Mouse (Mus musculus): Measurements from ENCODE around the gene Myo3b. TPM values are rescaled to one million over a fixed set of nuclear protein-coding genes. Genes with fewer than 3 reads are reported as not detected.

The Myo3b gene
- polyA plus RNA-seq, 1 experiment from 2014 or later = not detected

DNA sequence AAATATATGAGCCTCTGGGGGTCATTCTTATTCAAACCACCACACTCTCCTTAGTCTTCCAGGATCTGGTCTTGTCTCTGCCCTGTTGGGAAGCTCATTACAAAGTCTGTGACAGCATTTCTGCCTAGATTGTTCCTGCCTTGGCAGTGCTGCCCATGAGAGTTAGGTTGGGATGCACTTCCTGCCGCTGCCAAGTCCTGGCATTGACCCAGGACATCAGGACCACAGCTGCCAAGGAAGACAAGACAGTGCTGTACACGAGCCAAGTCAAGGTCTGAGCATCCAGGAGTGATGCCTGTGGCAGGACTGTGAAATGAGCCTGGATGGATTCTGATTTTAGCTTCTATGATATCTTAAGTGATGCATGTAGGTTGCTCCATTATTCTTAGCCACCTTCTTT, 316.1 kb downstream of the Myo3b start:
- TF ChIP-seq CTCF (IDR thresholded peaks at IDR 0.05; ENCODE audit: low read depth) = no peak
- H3K4me1 ChIP-seq (replicated peaks; ENCODE audit: control insufficient read depth, insufficient read depth, low read length) = no peaks in the 10 kb centered on the region
- 84% methylated on average over 2 of the region's 2 CpGs for WGBS

GRCm38 (mm10) chr2:70369421-70369820, 330.5 kb downstream of the Myo3b start:
- Histone ChIP-seq H3K27ac (ENCODE audit: low read depth, low read length) (no peak overlapping the region), H3K4me1 (replicated peaks; ENCODE audit: control insufficient read depth, insufficient read depth, low read length) (no peaks in the 10 kb centered on the region), H3K4me2 (replicated peaks; ENCODE audit: low read depth) (no peak overlapping the region), H3K9ac (ENCODE audit: low read depth, low read length) (no peak overlapping the region), H3K27me3 (replicated peaks; ENCODE audit: control insufficient read depth, insufficient read depth, low read length) (no peaks in the 10 kb centered on the region), H3K4me3 (ENCODE audit: low read depth, low read length) (no peak overlapping the region), H3K9me3 (ENCODE audit: control insufficient read depth) (no peaks in the 10 kb centered on the region), H3K36me3 (ENCODE audit: control insufficient read depth, insufficient read depth) (no peaks in the 10 kb centered on the region)
- ATAC-seq = no peak
- 89% methylated on average over 6 of the region's 6 CpGs for WGBS
- TF ChIP-seq CTCF (IDR thresholded peaks at IDR 0.05; ENCODE audit: low read depth) = no peak

More for the DNA sequence above, 316.1 kb downstream of the Myo3b start:
- Histone ChIP-seq H3K36me3 (ENCODE audit: control insufficient read depth, insufficient read depth) (no peaks in the 10 kb centered on the region), H3K9me3 (ENCODE audit: control insufficient read depth) (no peaks in the 10 kb centered on the region), H3K4me3 (ENCODE audit: low read depth, low read length) (no peak overlapping the region), H3K9ac (ENCODE audit: low read depth, low read length) (no peak overlapping the region), H3K4me2 (replicated peaks; ENCODE audit: low read depth) (no peak overlapping the region), H3K27ac (ENCODE audit: low read depth, low read length) (no peak overlapping the region), H3K27me3 (replicated peaks; ENCODE audit: control insufficient read depth, insufficient read depth, low read length) (no peaks in the 10 kb centered on the region)
- ATAC-seq = no peak

- 41% methylated on average over 6 of the region's 6 CpGs for WGBS
- ATAC-seq = no peak
- H3K4me2 ChIP-seq (replicated peaks; ENCODE audit: low read depth) = no peak overlapping the region
- H3K36me3 ChIP-seq (ENCODE audit: control insufficient read depth, insufficient read depth) = no peaks in the 10 kb centered on the region
- no peaks in the 10 kb centered on the region for H3K27me3 ChIP-seq (replicated peaks; ENCODE audit: control insufficient read depth, insufficient read depth, low read length)
- no peak for TF ChIP-seq CTCF (IDR thresholded peaks at IDR 0.05; ENCODE audit: low read depth)
- H3K9me3 ChIP-seq (ENCODE audit: control insufficient read depth) = no peaks in the 10 kb centered on the region
- H3K9ac ChIP-seq (ENCODE audit: low read depth, low read length) = no peak overlapping the region
- H3K4me3 ChIP-seq (ENCODE audit: low read depth, low read length) = no peak overlapping the region
- no peak overlapping the region for H3K27ac ChIP-seq (ENCODE audit: low read depth, low read length)
- no peaks in the 10 kb centered on the region for H3K4me1 ChIP-seq (replicated peaks; ENCODE audit: control insufficient read depth, insufficient read depth, low read length)
Measured at GRCm38 (mm10) chr2:70379341-70379740, 340.4 kb downstream of the Myo3b start.

- ATAC-seq = no peak
- no peaks in the 10 kb centered on the region for H3K36me3 ChIP-seq (ENCODE audit: control insufficient read depth, insufficient read depth)
- H3K27me3 ChIP-seq (replicated peaks; ENCODE audit: control insufficient read depth, insufficient read depth, low read length) = no peaks in the 10 kb centered on the region
- TF ChIP-seq CTCF (IDR thresholded peaks at IDR 0.05; ENCODE audit: low read depth) = no peak
- no peaks in the 10 kb centered on the region for H3K9me3 ChIP-seq (ENCODE audit: control insufficient read depth)
- WGBS = 14% methylated on average over 6 of the region's 6 CpGs
- no peak overlapping the region for H3K4me3 ChIP-seq (ENCODE audit: low read depth, low read length)
- no peak overlapping the region for H3K9ac ChIP-seq (ENCODE audit: low read depth, low read length)
- H3K4me1 ChIP-seq (replicated peaks; ENCODE audit: control insufficient read depth, insufficient read depth, low read length) = no peaks in the 10 kb centered on the region
- no peak overlapping the region for H3K4me2 ChIP-seq (replicated peaks; ENCODE audit: low read depth)
- H3K27ac ChIP-seq (ENCODE audit: low read depth, low read length) = no peak overlapping the region
Measured at GRCm38 (mm10) chr2:70379939-70380338, 341.0 kb downstream of the Myo3b start.

DNA sequence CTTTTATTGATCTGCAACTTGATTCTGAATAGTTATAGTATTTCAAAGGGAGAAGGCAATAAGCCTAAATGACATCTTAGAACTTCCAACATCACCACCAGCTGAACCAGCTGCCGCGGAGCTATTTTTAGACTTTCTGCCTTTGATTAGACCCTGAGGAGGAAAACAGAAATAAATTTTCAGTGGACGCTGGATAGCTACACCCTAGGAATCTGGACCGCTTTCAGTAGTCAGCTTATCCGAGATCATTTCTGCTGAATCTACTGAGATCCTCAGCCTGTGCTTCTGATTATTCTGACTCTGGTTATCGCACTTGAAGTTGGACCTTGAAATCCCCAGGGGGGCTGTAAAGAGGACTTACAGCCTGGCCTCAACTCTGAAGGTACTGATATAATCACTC, 349.7 kb downstream of the Myo3b start:
- no peak overlapping the region for H3K27ac ChIP-seq (ENCODE audit: low read depth, low read length)
- H3K4me2 ChIP-seq (replicated peaks; ENCODE audit: low read depth) = 0 out of 2 replicates have a peak overlapping the region, but pooled peaks have one; percentile 10
- H3K36me3 ChIP-seq (ENCODE audit: control insufficient read depth, insufficient read depth) = no peaks in the 10 kb centered on the region
- H3K9me3 ChIP-seq (ENCODE audit: control insufficient read depth) = no peaks in the 10 kb centered on the region
- no peaks in the 10 kb centered on the region; the same call in 1 of the 2 replicates for H3K4me1 ChIP-seq (replicated peaks; ENCODE audit: control insufficient read depth, insufficient read depth, low read length)
- no peak overlapping the region for H3K9ac ChIP-seq (ENCODE audit: low read depth, low read length)
- H3K4me3 ChIP-seq (ENCODE audit: low read depth, low read length) = no peak overlapping the region
- TF ChIP-seq CTCF (IDR thresholded peaks at IDR 0.05; ENCODE audit: low read depth) = no peak
- ATAC-seq = no peak
- 28% methylated on average over 6 of the region's 6 CpGs for WGBS
- H3K27me3 ChIP-seq (replicated peaks; ENCODE audit: control insufficient read depth, insufficient read depth, low read length) = no peaks in the 10 kb centered on the region

- Histone ChIP-seq H3K36me3 (ENCODE audit: control insufficient read depth, insufficient read depth) (no peaks in the 10 kb centered on the region), H3K4me2 (replicated peaks; ENCODE audit: low read depth) (0 out of 2 replicates have a peak overlapping the region, but pooled peaks have one; percentile 10), H3K9ac (ENCODE audit: low read depth, low read length) (no peak overlapping the region), H3K27me3 (replicated peaks; ENCODE audit: control insufficient read depth, insufficient read depth, low read length) (no peaks in the 10 kb centered on the region), H3K27ac (ENCODE audit: low read depth, low read length) (no peak overlapping the region), H3K9me3 (ENCODE audit: control insufficient read depth) (no peaks in the 10 kb centered on the region), H3K4me1 (replicated peaks; ENCODE audit: control insufficient read depth, insufficient read depth, low read length) (no peaks in the 10 kb centered on the region; the same call in 1 of the 2 replicates), H3K4me3 (ENCODE audit: low read depth, low read length) (no peak overlapping the region)
- no peak for ATAC-seq
- 87% methylated on average over 1 of the region's 1 CpGs for WGBS
- TF ChIP-seq CTCF (IDR thresholded peaks at IDR 0.05; ENCODE audit: low read depth) = no peak
Measured at GRCm38 (mm10) chr2:70389162-70389561, 350.2 kb downstream of the Myo3b start.

Measured in intestine, postnatal 0 days (tissue).